Mouse (Mus musculus) liver, embryonic 12.5 days (tissue): ENCODE data around the gene Pfn3. TPM values are rescaled to one million over a fixed set of nuclear protein-coding genes. Genes with fewer than 3 reads are reported as not detected.
A peak's percentile ranks its signal among the peaks of the same experiment; 100 is the strongest.

Experiments used
- ATAC-seq: fragments of 200-750 bp; cut with Nextera tagmentation; 2 replicates; pipeline ENCODE4 v1.8.0; 2017; ENCODE audit warnings: moderate number of reproducible peaks, mild to moderate bottlenecking, moderate library complexity
- H3K27ac ChIP-seq: fragments of 300-500 bp; sonication (generic); 2 replicates; pipeline ENCODE4 v1.5.1; 2016; ENCODE audit warnings: mild to moderate bottlenecking
- H3K27me3 ChIP-seq: fragments of 300-500 bp; sonication (generic); replicated peaks from 2 replicates; pipeline ENCODE4 v1.6.1; 2016; ENCODE audit warnings: mild to moderate bottlenecking, moderate library complexity
- H3K36me3 ChIP-seq: fragments of 300-500 bp; sonication (generic); 2 replicates; pipeline ENCODE4 v1.6.1; 2016; ENCODE audit warnings: mild to moderate bottlenecking, moderate library complexity
- H3K4me1 ChIP-seq: fragments of 300-500 bp; sonication (generic); 2 replicates; pipeline ENCODE4 v1.6.1; 2016
- H3K4me2 ChIP-seq: fragments of 300-500 bp; sonication (generic); 2 replicates; pipeline ENCODE4 v1.6.1; 2016; ENCODE audit warnings: mild to moderate bottlenecking, moderate library complexity
- H3K4me3 ChIP-seq: fragments of 300-500 bp; sonication (generic); 2 replicates; pipeline ENCODE4 v1.5.1; 2016; ENCODE audit warnings: mild to moderate bottlenecking, moderate library complexity
- H3K9ac ChIP-seq: fragments of 300-500 bp; sonication (generic); 2 replicates; pipeline ENCODE4 v1.6.1; 2016; ENCODE audit warnings: mild to moderate bottlenecking, moderate library complexity
- H3K9me3 ChIP-seq: fragments of 300-500 bp; sonication (generic); replicated peaks from 2 replicates; pipeline ENCODE4 v1.6.1; 2016; ENCODE audit warnings: mild to moderate bottlenecking, moderate library complexity
- WGBS: fragments of 180-500 bp; shearing (Covaris S2); methylation state at CpG from one replicate; pipeline ENCODE4 v1.1.7; 2016; ENCODE audit not compliant: insufficient replicate concordance; 5-methylcytosine and 5-hydroxymethylcytosine counted together
- polyA plus RNA-seq: library from polyadenylated mRNA; unstranded; fragments of >200 nt; fragmentation: Nextera tagmentation; extraction: Ambion mirVana; gene quantifications from 2 replicates; pipeline ENCODE4 v1.2.1, GENCODE M21; 2016

Pfn3 gene
- polyA plus RNA-seq, 1 experiment from 2014 or later: not detected

DNA sequence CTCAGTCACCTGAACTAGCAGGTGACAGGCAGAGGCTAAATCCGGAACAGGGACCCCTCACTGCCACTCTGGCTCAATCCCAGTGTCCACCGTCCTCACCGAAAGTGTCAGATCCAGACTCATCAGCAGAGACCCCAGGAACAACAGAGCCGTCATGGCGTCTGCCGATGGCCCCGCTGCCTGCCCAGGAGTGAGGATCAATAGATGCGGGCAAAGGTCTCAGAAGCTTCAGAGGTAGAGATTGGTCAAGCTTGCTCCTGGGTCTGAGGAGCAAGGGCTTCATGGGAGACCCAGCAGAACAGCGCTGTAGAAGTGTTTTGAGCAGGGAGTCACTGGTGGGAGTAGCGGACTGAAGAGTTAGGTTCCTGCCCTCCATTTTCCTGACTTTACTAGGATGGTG lies 11.6 kb upstream of the Pfn3 start, which contains the start of gene F12:
F12 (minus strand) TSS at position 181 of the 400 bp plus-strand sequence.
- H3K4me1 ChIP-seq: 0 out of 2 replicates have a peak, but pooled peaks cover 5% of the 10 kb centered on the region
- peak within 1 kb of the TSS; percentile 28 for H3K4me3 ChIP-seq
- peak within 1 kb of the TSS; percentile 22; the same call in 1 of the 2 replicates for H3K9ac ChIP-seq
- H3K27me3 ChIP-seq: peaks cover 38% of the 10 kb centered on the region
- no peaks in the 10 kb centered on the region for H3K9me3 ChIP-seq
- no peak for ATAC-seq
- no peaks in the 10 kb centered on the region for H3K36me3 ChIP-seq
- peak within 1 kb of the TSS; percentile 40 for H3K4me2 ChIP-seq
- H3K27ac ChIP-seq: 0 out of 2 replicates have a peak within 1 kb of the TSS, but pooled peaks have one; percentile 6
- 71% methylated on average over 10 of the region's 10 CpGs for WGBS

- no peak overlapping the region for H3K9ac ChIP-seq
- peaks cover 20% of the 10 kb centered on the region for H3K4me1 ChIP-seq
- peaks cover 77% of the 10 kb centered on the region for H3K27me3 ChIP-seq
- H3K4me3 ChIP-seq: no peak overlapping the region
- H3K4me2 ChIP-seq: peak overlapping the region; percentile 22; the same call in 1 of the 2 replicates
- no peak for ATAC-seq
- H3K27ac ChIP-seq: no peak overlapping the region
- no peaks in the 10 kb centered on the region for H3K36me3 ChIP-seq
- WGBS: 8% methylated on average over 35 of the region's 35 CpGs
- no peaks in the 10 kb centered on the region for H3K9me3 ChIP-seq
Measured at GRCm38 (mm10) chr13:55420933-55421800, 6.1 kb upstream of the Pfn3 start.

- no peaks in the 10 kb centered on the region for H3K36me3 ChIP-seq
- no peak overlapping the region for H3K4me3 ChIP-seq
- no peak overlapping the region for H3K9ac ChIP-seq
- H3K4me2 ChIP-seq: no peak overlapping the region
- H3K4me1 ChIP-seq: peaks cover 21% of the 10 kb centered on the region
- no peak overlapping the region for H3K27ac ChIP-seq
- WGBS: 23% methylated on average over 51 of the region's 51 CpGs
- H3K27me3 ChIP-seq: peaks cover 77% of the 10 kb centered on the region
- no peaks in the 10 kb centered on the region for H3K9me3 ChIP-seq
- ATAC-seq: peak; percentile 31; the same call in 1 of the 2 replicates
Measured at GRCm38 (mm10) chr13:55420018-55420932, 5.2 kb upstream of the Pfn3 start.

DNA sequence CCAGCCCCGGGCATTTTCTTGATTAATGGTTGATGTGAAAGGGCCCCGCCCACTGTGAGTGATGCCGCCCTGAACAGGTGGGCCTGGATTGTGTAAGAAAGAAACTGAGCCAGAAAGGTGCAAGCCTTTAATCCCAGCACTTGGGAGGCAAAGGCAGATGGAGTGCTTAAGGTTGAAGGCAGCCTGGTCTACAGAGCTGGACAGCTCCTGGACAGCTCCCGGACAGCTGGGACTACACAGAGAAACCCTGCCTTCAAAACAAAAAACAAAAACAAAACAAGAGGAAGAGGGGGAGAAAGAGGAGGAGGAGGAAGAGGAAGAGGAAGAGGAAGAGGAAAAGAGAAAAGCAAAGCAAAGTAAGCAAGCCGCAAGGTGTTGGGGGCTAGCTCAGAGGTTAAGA lies 4.1 kb upstream of the Pfn3 start:
- peaks cover 83% of the 10 kb centered on the region for H3K27me3 ChIP-seq

DNA sequence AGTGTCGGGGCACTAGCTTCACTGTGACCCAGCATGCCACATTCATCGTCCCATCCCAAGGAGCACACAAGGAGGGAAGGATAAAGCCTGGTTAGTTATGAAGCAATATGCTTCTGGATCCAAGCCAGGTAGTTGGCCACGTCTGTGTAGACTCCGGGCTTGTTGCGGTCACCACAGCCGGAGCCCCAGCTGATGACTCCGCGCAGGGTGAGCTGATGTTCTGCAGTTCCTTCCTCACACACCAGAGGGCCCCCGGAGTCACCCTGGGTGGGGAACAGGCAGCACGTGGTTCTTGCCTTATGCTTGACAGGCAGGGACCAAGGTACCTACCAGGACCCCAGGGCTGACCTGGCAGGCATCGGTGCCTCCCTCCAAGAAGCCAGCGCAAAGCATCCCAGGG lies 3.0 kb upstream of the Pfn3 start:
- Histone ChIP-seq H3K4me3 (no peak overlapping the region), H3K4me1 (peaks cover 35% of the 10 kb centered on the region), H3K27ac (no peak overlapping the region), H3K27me3 (peaks cover 88% of the 10 kb centered on the region), H3K4me2 (0 out of 2 replicates have a peak overlapping the region, but pooled peaks have one; percentile 2), H3K9ac (no peak overlapping the region), H3K9me3 (no peaks in the 10 kb centered on the region), H3K36me3 (no peaks in the 10 kb centered on the region)
- WGBS: 9% methylated on average over 12 of the region's 12 CpGs
- peak; percentile 58; the same call in 1 of the 2 replicates for ATAC-seq

More for the DNA sequence above, 4.1 kb upstream of the Pfn3 start:
- Histone ChIP-seq H3K4me3 (no peak overlapping the region), H3K9ac (no peak overlapping the region), H3K9me3 (no peaks in the 10 kb centered on the region), H3K27ac (no peak overlapping the region), H3K4me2 (no peak overlapping the region), H3K4me1 (peaks cover 27% of the 10 kb centered on the region), H3K36me3 (no peaks in the 10 kb centered on the region)
- ATAC-seq: no peak
- 63% methylated on average over 5 of the region's 5 CpGs for WGBS

DNA sequence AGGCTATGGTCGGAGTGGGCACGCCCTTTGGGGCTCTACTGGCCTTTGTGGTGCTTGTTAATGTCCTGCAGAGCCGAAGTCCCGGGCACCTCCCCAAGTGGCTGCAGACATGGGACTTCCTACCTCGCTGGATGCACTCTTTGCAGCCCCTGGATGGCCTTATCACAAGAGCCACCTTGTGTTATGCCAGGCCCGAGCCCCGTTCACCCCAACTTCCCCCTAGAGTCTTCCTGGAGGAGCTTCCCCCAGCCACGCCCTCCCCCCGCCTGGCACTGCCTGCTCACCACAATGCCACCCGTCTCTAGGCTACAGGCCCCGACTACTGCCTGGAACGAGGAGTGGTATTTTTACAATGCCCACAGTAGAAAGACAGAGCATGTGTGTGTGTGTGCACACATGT lies 1.7 kb downstream of the Pfn3 start:
- Histone ChIP-seq H3K27ac (no peak overlapping the region), H3K4me3 (no peak overlapping the region), H3K27me3 (peaks cover 89% of the 10 kb centered on the region), H3K9me3 (no peaks in the 10 kb centered on the region), H3K4me1 (peaks cover 22% of the 10 kb centered on the region), H3K4me2 (no peak overlapping the region), H3K36me3 (no peaks in the 10 kb centered on the region), H3K9ac (no peak overlapping the region)
- 28% methylated on average over 12 of the region's 12 CpGs for WGBS
- no peak for ATAC-seq

DNA sequence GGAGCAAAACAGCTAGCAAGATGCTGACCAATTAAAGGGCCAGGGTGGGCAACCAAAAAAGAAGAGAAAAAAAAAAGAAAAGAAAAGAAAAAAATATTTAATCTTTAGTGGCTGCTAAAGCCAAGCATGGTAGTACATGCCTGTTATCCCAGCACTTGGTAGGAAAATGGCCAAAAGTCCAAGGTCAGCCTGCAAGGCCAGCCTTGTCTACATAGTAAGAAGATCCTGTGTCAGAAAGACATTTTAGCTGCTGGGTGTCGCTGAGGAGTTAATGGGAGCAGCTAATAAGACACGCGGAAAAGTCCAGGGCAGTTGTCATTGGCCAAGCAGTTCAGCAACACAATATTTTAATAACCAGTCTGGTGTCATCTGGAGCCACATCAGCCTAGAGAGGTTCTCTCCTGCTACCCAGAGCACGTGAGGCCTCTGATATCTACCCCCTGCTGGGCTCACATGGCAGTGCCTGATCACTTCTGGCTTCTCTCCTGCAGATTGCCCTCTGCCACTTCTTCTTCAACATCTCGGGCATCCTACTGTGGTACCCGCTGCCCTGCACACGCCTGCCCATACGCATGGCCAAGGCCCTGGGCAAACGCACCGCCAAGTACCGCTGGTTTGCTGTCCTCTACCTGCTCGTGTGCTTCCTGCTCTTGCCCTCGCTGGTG lies 2.3 kb downstream of the Pfn3 start:
- no peak overlapping the region for H3K4me2 ChIP-seq
- H3K36me3 ChIP-seq: no peaks in the 10 kb centered on the region
- no peak overlapping the region for H3K27ac ChIP-seq
- WGBS: 70% methylated on average over 13 of the region's 13 CpGs
- H3K4me1 ChIP-seq: peaks cover 16% of the 10 kb centered on the region
- H3K27me3 ChIP-seq: peaks cover 89% of the 10 kb centered on the region
- ATAC-seq: no peak
- no peaks in the 10 kb centered on the region for H3K9me3 ChIP-seq
- H3K9ac ChIP-seq: no peak overlapping the region
- H3K4me3 ChIP-seq: no peak overlapping the region

DNA sequence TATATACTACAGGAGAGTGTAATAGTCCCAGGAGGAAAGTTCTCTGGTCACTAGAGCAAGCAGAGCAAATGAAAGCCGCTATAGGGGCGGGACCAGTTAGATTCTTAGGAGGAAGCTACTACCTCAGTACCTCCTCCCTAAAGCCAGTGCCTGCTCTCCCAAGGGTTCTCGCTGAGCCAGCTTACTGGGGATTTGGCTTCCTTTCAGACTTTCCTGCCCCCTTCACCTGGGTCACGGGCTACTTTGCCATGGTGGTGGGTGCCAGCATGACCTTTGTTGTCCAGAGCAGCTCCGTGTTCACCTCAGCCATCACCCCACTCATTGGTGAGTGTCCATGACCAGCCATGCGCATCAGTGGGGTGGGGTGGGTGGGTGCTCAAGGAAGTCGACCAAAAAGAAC lies 3.2 kb downstream of the Pfn3 start:
- H3K9me3 ChIP-seq: no peaks in the 10 kb centered on the region
- 54% methylated on average over 7 of the region's 7 CpGs for WGBS
- H3K36me3 ChIP-seq: no peaks in the 10 kb centered on the region
- peaks cover 16% of the 10 kb centered on the region for H3K4me1 ChIP-seq
- H3K27me3 ChIP-seq: peaks cover 89% of the 10 kb centered on the region
- no peak overlapping the region for H3K27ac ChIP-seq
- no peak for ATAC-seq
- no peak overlapping the region for H3K4me2 ChIP-seq
- no peak overlapping the region for H3K9ac ChIP-seq
- H3K4me3 ChIP-seq: no peak overlapping the region

DNA sequence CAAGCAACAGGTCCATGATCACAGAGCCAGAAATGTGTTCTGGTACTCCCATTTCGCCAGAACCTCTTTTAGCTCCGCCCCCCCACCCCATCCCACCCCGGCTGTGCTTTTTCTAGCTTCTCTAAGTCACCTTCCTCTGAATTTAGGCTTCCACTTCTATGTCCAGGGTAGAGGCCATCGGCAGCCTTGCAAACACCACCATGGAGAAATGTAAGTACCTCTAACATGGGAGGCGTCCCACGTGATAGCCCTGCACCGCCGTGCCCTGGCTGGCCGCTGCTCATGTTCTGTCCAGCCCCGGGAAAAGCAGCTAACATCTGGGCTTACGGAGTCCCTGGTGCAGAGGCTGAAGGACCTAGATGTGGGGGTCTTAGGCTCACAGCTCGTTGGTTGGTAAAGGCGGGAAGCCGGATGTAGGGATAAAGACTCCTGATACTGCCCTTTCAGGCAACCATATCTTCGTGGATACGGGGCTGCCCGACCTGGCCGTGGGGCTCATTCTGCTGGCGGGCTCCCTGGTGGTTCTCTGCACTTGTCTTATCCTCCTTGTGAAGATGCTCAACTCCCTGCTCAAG lies 6.4 kb downstream of the Pfn3 start:
- Histone ChIP-seq H3K36me3 (no peaks in the 10 kb centered on the region), H3K27me3 (peaks cover 93% of the 10 kb centered on the region), H3K27ac (no peak overlapping the region), H3K4me2 (no peak overlapping the region), H3K9me3 (no peaks in the 10 kb centered on the region), H3K4me3 (no peak overlapping the region), H3K9ac (no peak overlapping the region), H3K4me1 (peaks cover 11% of the 10 kb centered on the region)
- WGBS: 70% methylated on average over 19 of the region's 19 CpGs
- ATAC-seq: no peak

DNA sequence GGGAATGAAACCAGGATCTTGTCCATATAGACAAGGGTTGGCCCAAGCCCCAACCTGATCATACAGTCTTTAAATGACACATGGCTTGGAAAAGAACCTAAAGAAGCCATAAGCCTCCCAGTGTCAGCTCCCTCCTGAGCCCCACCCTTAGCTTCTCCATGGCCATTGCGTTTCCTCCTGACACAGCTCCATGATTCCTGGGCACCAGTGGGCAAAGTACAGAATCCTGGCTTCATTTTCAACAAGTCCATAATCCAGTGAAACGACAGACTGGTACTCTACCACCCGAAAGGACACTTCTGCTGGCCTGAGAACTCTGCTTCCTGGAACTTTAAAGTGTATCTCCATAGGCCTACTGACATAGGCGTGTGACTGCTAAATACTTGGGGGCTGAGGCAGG lies 7.7 kb downstream of the Pfn3 start:
- H3K27ac ChIP-seq: no peak overlapping the region
- 56% methylated on average over 4 of the region's 4 CpGs for WGBS
- no peaks in the 10 kb centered on the region for H3K36me3 ChIP-seq
- no peaks in the 10 kb centered on the region for H3K9me3 ChIP-seq
- no peak for ATAC-seq
- no peak overlapping the region for H3K4me3 ChIP-seq
- H3K4me2 ChIP-seq: no peak overlapping the region
- 0 out of 2 replicates have a peak, but pooled peaks cover 3% of the 10 kb centered on the region for H3K4me1 ChIP-seq
- H3K9ac ChIP-seq: no peak overlapping the region
- peaks cover 93% of the 10 kb centered on the region for H3K27me3 ChIP-seq

DNA sequence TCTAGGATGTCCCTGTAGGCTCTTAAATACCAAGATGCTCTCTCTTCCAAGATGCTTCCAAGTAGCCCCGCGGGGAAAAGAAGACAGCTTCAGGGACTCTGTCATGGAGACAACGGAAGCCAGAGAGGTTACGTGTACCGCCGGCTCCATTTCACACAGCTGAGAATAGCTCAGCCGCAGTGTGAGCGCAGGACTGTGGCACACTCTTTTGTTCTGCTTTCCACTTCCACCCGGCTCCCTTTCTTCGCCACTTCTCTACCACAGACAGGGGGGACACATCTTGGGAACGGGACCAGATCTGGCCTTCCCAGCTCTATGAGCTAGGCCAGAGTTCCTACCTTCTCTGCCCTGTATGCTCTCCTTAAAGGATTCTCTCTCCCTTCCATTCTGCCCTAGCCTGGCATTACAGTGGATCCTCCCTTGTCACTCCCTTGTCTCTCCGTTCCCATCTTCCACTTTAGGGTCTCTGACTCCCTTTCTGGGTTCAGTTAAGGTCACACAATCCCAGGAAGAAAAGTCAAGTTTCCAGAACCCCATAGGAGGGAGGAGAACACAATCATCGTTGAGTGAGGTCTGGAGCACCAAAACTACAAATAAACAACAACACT lies 9.1 kb downstream of the Pfn3 start:
- peaks cover 93% of the 10 kb centered on the region for H3K27me3 ChIP-seq
- no peak overlapping the region for H3K4me2 ChIP-seq
- no peaks in the 10 kb centered on the region for H3K9me3 ChIP-seq
- H3K4me1 ChIP-seq: 0 out of 2 replicates have a peak, but pooled peaks cover 3% of the 10 kb centered on the region
- no peak for ATAC-seq
- H3K27ac ChIP-seq: no peak overlapping the region
- H3K36me3 ChIP-seq: no peaks in the 10 kb centered on the region
- no peak overlapping the region for H3K4me3 ChIP-seq
- WGBS: 22% methylated on average over 13 of the region's 13 CpGs
- no peak overlapping the region for H3K9ac ChIP-seq
